Mouse (Mus musculus) cortical plate, adult 2 months (tissue): Measurements from ENCODE around the gene Tcam1. TPM values are rescaled to one million over a fixed set of nuclear protein-coding genes. Genes with fewer than 3 reads are reported as not detected.

ENCODE experiments used
- H3K27ac ChIP-seq: fragments of 200-500 bp; 2 replicates; pipeline ENCODE4 v1.5.1; 2012; ENCODE audit warnings: low read length, control low read depth, inconsistent platforms; ENCODE audit not compliant: insufficient read depth
- H3K4me1 ChIP-seq: fragments of 200-500 bp; 2 replicates; pipeline ENCODE4 v1.6.1; 2011; ENCODE audit warnings: low read length; ENCODE audit not compliant: control insufficient read depth, insufficient read depth
- H3K4me3 ChIP-seq: fragments of 200-500 bp; 2 replicates; pipeline ENCODE4 v1.5.1; 2011; ENCODE audit warnings: mild to moderate bottlenecking, low read length, control low read depth; ENCODE audit not compliant: insufficient read depth
- CTCF ChIP-seq: fragments of 200-500 bp; IDR thresholded peaks from 2 replicates; pipeline ENCODE4 v1.5.1; 2011; ENCODE audit warnings: mild to moderate bottlenecking, control low read depth, low read length; ENCODE audit not compliant: insufficient read depth; ENCODE audit errors: extremely low read depth
- POLR2A ChIP-seq: fragments of 200-500 bp; IDR thresholded peaks from 2 replicates; pipeline ENCODE4 v1.6.1; 2011; ENCODE audit warnings: mild to moderate bottlenecking, low read length, control low read depth; ENCODE audit not compliant: insufficient read depth; ENCODE audit errors: extremely low read depth
- polyA plus RNA-seq: library from polyadenylated mRNA; depleted of rRNA; stranded (reverse); fragments of >200 nt; gene quantifications from 2 replicates; pipeline ENCODE4 v1.2.3, GENCODE M21; 2012; rRNA removed

Gene Tcam1
- polyA plus RNA-seq, 1 experiment = 0.13 TPM

GRCm38 (mm10) chr11:106332458-106332857 lies 56.0 kb downstream of the Tcam1 start:
- Histone ChIP-seq H3K4me1 (no peaks in the 10 kb centered on the region), H3K27ac (no peak overlapping the region)
- TF ChIP-seq POLR2A (no peak), CTCF (no peak)

GRCm38 (mm10) chr11:106334066-106334465 lies 57.6 kb downstream of the Tcam1 start:
- Histone ChIP-seq H3K4me3 (no peak overlapping the region), H3K27ac (no peak overlapping the region), H3K4me1 (no peaks in the 10 kb centered on the region)
- no peak for TF ChIP-seq CTCF

More at GRCm38 (mm10) chr11:106332458-106332857, 56.0 kb downstream of the Tcam1 start:
- no peak overlapping the region for H3K4me3 ChIP-seq

GRCm38 (mm10) chr11:106338029-106338428 lies 61.6 kb downstream of the Tcam1 start:
- Histone ChIP-seq H3K4me3 (no peak overlapping the region), H3K27ac (no peak overlapping the region), H3K4me1 (no peaks in the 10 kb centered on the region)
- no peak for TF ChIP-seq CTCF
- TF ChIP-seq POLR2A = no peak

Other genes starting within 250 kb of the Tcam1 start
- gene Dcaf7, start 239.8 kb upstream of the Tcam1 start, polyA plus RNA-seq = 111 and 115 TPM in 2 replicates
- gene Taco1, start 210.6 kb upstream of the Tcam1 start, polyA plus RNA-seq = 11.9 and 12.4 TPM in 2 replicates
- 32.3 and 33.2 TPM in 2 replicates for gene Map3k3, start 192.1 kb upstream of the Tcam1 start, polyA plus RNA-seq
- gene Gm10840, start 115.8 kb upstream of the Tcam1 start, polyA plus RNA-seq = not detected in 2 replicates
- 86.0 and 102 TPM in 2 replicates for gene Limd2, start 115.8 kb upstream of the Tcam1 start, polyA plus RNA-seq
- 51.9 and 55.2 TPM in 2 replicates for gene Strada, start 74.5 kb upstream of the Tcam1 start, polyA plus RNA-seq
- gene Ccdc47, start 60.3 kb upstream of the Tcam1 start, polyA plus RNA-seq = 68.3 and 83.3 TPM in 2 replicates
- gene Ddx42, start 59.7 kb upstream of the Tcam1 start, polyA plus RNA-seq = 41.6 and 43.7 TPM in 2 replicates
- 23.8 and 24.6 TPM in 2 replicates for gene Ftsj3, start 20.6 kb upstream of the Tcam1 start, polyA plus RNA-seq
- 244 and 245 TPM in 2 replicates for gene Psmc5, start 20.5 kb upstream of the Tcam1 start, polyA plus RNA-seq
- 32.3 and 33.8 TPM in 2 replicates for gene Smarcd2, start 3.7 kb upstream of the Tcam1 start, polyA plus RNA-seq
- gene Gh, start 25.2 kb downstream of the Tcam1 start, polyA plus RNA-seq = not detected in 2 replicates
- gene Cd79b, start 38.1 kb downstream of the Tcam1 start, polyA plus RNA-seq = 0.44 and 0.87 TPM in 2 replicates
- 0.02 and 0.04 TPM in 2 replicates for gene Scn4a, start 76.6 kb downstream of the Tcam1 start, polyA plus RNA-seq
- gene Prr29, start 88.8 kb downstream of the Tcam1 start, polyA plus RNA-seq = 0.28 and 0.88 TPM in 2 replicates
- gene Icam2, start 111.4 kb downstream of the Tcam1 start, polyA plus RNA-seq = 6.8 and 9.5 TPM in 2 replicates
- 6.2 and 6.5 TPM in 2 replicates for gene Ern1, start 211.2 kb downstream of the Tcam1 start, polyA plus RNA-seq